Mouse (Mus musculus): ENCODE measurements around the gene Kcnmb2.

GRCm38 (mm10) chr3:32101391-32101790 lies 199.1 kb downstream of the Kcnmb2 start:
- TF ChIP-seq NELFE (IDR thresholded peaks at IDR 0.05; ENCODE audit: low read depth, low read length): no peak
- TF ChIP-seq USF2 (conservative IDR thresholded peaks at IDR 0.05; ENCODE audit: low read depth, low read length): no peak
- no peak for TF ChIP-seq CTCF (conservative IDR thresholded peaks at IDR 0.05 in 1 of 2, IDR thresholded peaks at IDR 0.05 in 1 of 2; ENCODE audit: low read depth in 2 of 2, low read length in 2 of 2)
- TF ChIP-seq SMC3 (IDR thresholded peaks at IDR 0.05; ENCODE audit: low read depth, low read length): no peak
- no peak for TF ChIP-seq POLR2A (IDR thresholded peaks at IDR 0.05; ENCODE audit: low read depth, low read length)
- TF ChIP-seq SIN3A (IDR thresholded peaks at IDR 0.05; ENCODE audit: low read length): no peak
